Mouse (Mus musculus) heart, embryonic 13.5 days (tissue): ENCODE data around the gene Tmcc3. TPM values are rescaled to one million over a fixed set of nuclear protein-coding genes. Genes with fewer than 3 reads are reported as not detected.
A peak's percentile ranks its signal among the peaks of the same experiment; 100 is the strongest.

Experiments used
- ATAC-seq: fragments of 200-750 bp; cut with Nextera tagmentation; 2 replicates; pipeline ENCODE4 v1.8.0; 2017; ENCODE audit warnings: moderate TSS enrichment; ENCODE audit not compliant: insufficient number of reproducible peaks, low FRiP score, low TSS enrichment; ENCODE audit errors: extremely low read depth
- H3K27ac ChIP-seq: fragments of 300-500 bp; sonication (generic); replicated peaks from 2 replicates; pipeline ENCODE4 v1.5.1; 2015; ENCODE audit warnings: moderate library complexity, mild to moderate bottlenecking, inconsistent platforms
- H3K27me3 ChIP-seq: fragments of 300-500 bp; sonication (generic); replicated peaks from 2 replicates; pipeline ENCODE4 v1.6.1; 2015; ENCODE audit warnings: mild to moderate bottlenecking, inconsistent platforms
- H3K36me3 ChIP-seq: fragments of 300-500 bp; sonication (generic); 2 replicates; pipeline ENCODE4 v1.6.1; 2015; ENCODE audit warnings: mild to moderate bottlenecking, inconsistent platforms
- H3K4me1 ChIP-seq: fragments of 300-500 bp; sonication (generic); 2 replicates; pipeline ENCODE4 v1.6.1; 2015; ENCODE audit warnings: inconsistent platforms
- H3K4me2 ChIP-seq: fragments of 300-500 bp; sonication (generic); 2 replicates; pipeline ENCODE4 v1.6.1; 2015; ENCODE audit warnings: inconsistent platforms, mild to moderate bottlenecking, moderate library complexity
- H3K4me3 ChIP-seq: fragments of 300-500 bp; sonication (generic); 2 replicates; pipeline ENCODE4 v1.5.1; 2015; ENCODE audit warnings: moderate library complexity, mild to moderate bottlenecking, inconsistent platforms
- H3K9ac ChIP-seq: fragments of 300-500 bp; sonication (generic); 2 replicates; pipeline ENCODE4 v1.6.1; 2015; ENCODE audit warnings: inconsistent platforms, mild to moderate bottlenecking, moderate library complexity
- H3K9me3 ChIP-seq: fragments of 300-500 bp; sonication (generic); 2 replicates; pipeline ENCODE4 v1.6.1; 2016; ENCODE audit warnings: inconsistent platforms
- WGBS: fragments of 180-500 bp; shearing (Covaris S2); methylation state at CpG from one replicate; pipeline ENCODE4 v1.1.7; 2015; ENCODE audit warnings: mixed read lengths; 5-methylcytosine and 5-hydroxymethylcytosine counted together
- polyA plus RNA-seq: library from polyadenylated mRNA; unstranded; fragments of >200 nt; fragmentation: Nextera tagmentation; extraction: Ambion mirVana; gene quantifications from 2 replicates; pipeline ENCODE4 v1.2.1, GENCODE M21; 2015

Tmcc3 gene
- polyA plus RNA-seq, 1 experiment from 2014 or later, result 6.2 TPM

- Histone ChIP-seq H3K27me3 (no peaks in the 10 kb centered on the region), H3K4me3 (peak overlapping the region; percentile 42), H3K9me3 (peaks cover 8% of the 10 kb centered on the region), H3K4me1 (peaks cover 43% of the 10 kb centered on the region), H3K36me3 (peaks cover 6% of the 10 kb centered on the region), H3K9ac (peak overlapping the region; percentile 80), H3K27ac (peak overlapping the region; percentile 66), H3K4me2 (peak overlapping the region; percentile 66)
- ATAC-seq, result no peak
- WGBS, result 41% methylated on average over 8 of the region's 8 CpGs
Measured at GRCm38 (mm10) chr10:94544803-94545202, 233.1 kb downstream of the Tmcc3 start.

- H3K9me3 ChIP-seq, result peaks cover 8% of the 10 kb centered on the region
- ATAC-seq, result no peak; the same call in 1 of the 2 replicates
- H3K9ac ChIP-seq, result peak overlapping the region; percentile 80
- 22% methylated on average over 21 of the region's 21 CpGs for WGBS
- peaks cover 6% of the 10 kb centered on the region for H3K36me3 ChIP-seq
- H3K4me1 ChIP-seq, result peaks cover 43% of the 10 kb centered on the region
- H3K4me2 ChIP-seq, result peak overlapping the region; percentile 66
- H3K4me3 ChIP-seq, result peak overlapping the region; percentile 42
- H3K27me3 ChIP-seq, result no peaks in the 10 kb centered on the region
- peak overlapping the region; percentile 66 for H3K27ac ChIP-seq
Measured at GRCm38 (mm10) chr10:94545259-94546019, 233.7 kb downstream of the Tmcc3 start.

DNA sequence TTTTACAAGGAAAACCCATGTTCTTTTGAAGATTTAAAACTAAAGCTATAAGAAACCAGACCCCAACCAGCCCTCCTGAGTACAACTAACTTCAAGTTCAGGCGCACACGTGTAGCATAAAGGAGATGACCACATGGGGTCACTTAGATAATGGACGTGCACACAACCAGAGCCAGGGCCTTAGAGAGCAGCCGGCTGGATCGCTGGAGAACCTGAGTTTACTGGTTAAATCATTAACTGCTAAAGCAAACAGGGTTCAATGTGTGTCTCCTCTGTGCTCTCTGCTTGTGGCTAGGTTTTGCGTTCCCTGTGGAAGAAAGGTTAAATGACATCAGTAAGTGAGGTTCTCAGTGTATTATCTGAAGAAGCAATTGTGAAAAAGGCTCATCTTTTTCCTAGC lies 234.9 kb downstream of the Tmcc3 start:
- Histone ChIP-seq H3K4me3 (no peak overlapping the region), H3K4me2 (no peak overlapping the region), H3K4me1 (peaks cover 50% of the 10 kb centered on the region), H3K36me3 (peaks cover 3% of the 10 kb centered on the region; the same call in 1 of the 2 replicates), H3K9me3 (peaks cover 2% of the 10 kb centered on the region), H3K9ac (no peak overlapping the region), H3K27ac (no peak overlapping the region), H3K27me3 (no peaks in the 10 kb centered on the region)
- WGBS, result 82% methylated on average over 6 of the region's 6 CpGs
- ATAC-seq, result no peak

GRCm38 (mm10) chr10:94549511-94550232 lies 237.9 kb downstream of the Tmcc3 start:
- no peak for ATAC-seq
- WGBS, result 64% methylated on average over 4 of the region's 4 CpGs
- Histone ChIP-seq H3K9me3 (no peaks in the 10 kb centered on the region), H3K4me3 (no peak overlapping the region), H3K9ac (no peak overlapping the region), H3K27ac (0 out of 2 replicates have a peak overlapping the region, but pooled peaks have one; percentile 31), H3K36me3 (no peaks in the 10 kb centered on the region), H3K27me3 (no peaks in the 10 kb centered on the region), H3K4me2 (no peak overlapping the region), H3K4me1 (peaks cover 43% of the 10 kb centered on the region)

- no peak for ATAC-seq
- H3K27me3 ChIP-seq, result no peaks in the 10 kb centered on the region
- H3K4me2 ChIP-seq, result no peak overlapping the region
- no peaks in the 10 kb centered on the region for H3K9me3 ChIP-seq
- 43% methylated on average over 9 of the region's 9 CpGs for WGBS
- H3K4me3 ChIP-seq, result no peak overlapping the region
- peaks cover 35% of the 10 kb centered on the region for H3K4me1 ChIP-seq
- no peaks in the 10 kb centered on the region for H3K36me3 ChIP-seq
- peak overlapping the region; percentile 54 for H3K27ac ChIP-seq
- H3K9ac ChIP-seq, result peak overlapping the region; percentile 33; the same call in 1 of the 2 replicates
Measured at GRCm38 (mm10) chr10:94550649-94551048, 238.9 kb downstream of the Tmcc3 start.

DNA sequence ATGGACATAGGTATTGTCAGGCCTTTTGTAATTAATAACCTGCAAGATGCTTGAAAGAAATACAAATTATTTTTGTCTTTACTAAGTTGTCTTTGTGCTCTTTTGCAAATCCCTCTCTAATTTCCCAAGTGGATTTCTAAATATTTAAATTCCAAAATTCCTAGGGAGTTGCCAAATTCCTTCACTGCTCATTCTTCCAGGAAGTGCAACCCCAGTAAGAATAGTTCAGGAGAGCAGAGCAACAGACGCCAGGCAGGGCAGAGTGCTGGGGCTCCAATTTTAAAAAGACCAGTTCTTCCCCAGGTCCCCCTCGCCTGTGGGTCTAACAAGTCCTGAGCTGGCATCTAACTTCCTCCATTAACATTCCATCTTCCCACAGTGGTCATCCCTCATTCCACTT lies 239.3 kb downstream of the Tmcc3 start:
- H3K27me3 ChIP-seq, result no peaks in the 10 kb centered on the region
- no peak overlapping the region for H3K9ac ChIP-seq
- peaks cover 31% of the 10 kb centered on the region for H3K4me1 ChIP-seq
- H3K9me3 ChIP-seq, result no peaks in the 10 kb centered on the region
- H3K4me3 ChIP-seq, result no peak overlapping the region
- no peak for ATAC-seq
- H3K4me2 ChIP-seq, result no peak overlapping the region
- no peaks in the 10 kb centered on the region for H3K36me3 ChIP-seq
- peak overlapping the region; percentile 54 for H3K27ac ChIP-seq
- 39% methylated on average over 2 of the region's 2 CpGs for WGBS

- no peaks in the 10 kb centered on the region for H3K9me3 ChIP-seq
- H3K4me3 ChIP-seq, result no peak overlapping the region
- H3K27me3 ChIP-seq, result no peaks in the 10 kb centered on the region
- peaks cover 29% of the 10 kb centered on the region for H3K4me1 ChIP-seq
- H3K27ac ChIP-seq, result no peak overlapping the region
- 89% methylated on average over 6 of the region's 6 CpGs for WGBS
- no peak for ATAC-seq
- no peak overlapping the region for H3K9ac ChIP-seq
- H3K4me2 ChIP-seq, result no peak overlapping the region
- H3K36me3 ChIP-seq, result no peaks in the 10 kb centered on the region
Measured at GRCm38 (mm10) chr10:94551511-94551910, 239.8 kb downstream of the Tmcc3 start.

DNA sequence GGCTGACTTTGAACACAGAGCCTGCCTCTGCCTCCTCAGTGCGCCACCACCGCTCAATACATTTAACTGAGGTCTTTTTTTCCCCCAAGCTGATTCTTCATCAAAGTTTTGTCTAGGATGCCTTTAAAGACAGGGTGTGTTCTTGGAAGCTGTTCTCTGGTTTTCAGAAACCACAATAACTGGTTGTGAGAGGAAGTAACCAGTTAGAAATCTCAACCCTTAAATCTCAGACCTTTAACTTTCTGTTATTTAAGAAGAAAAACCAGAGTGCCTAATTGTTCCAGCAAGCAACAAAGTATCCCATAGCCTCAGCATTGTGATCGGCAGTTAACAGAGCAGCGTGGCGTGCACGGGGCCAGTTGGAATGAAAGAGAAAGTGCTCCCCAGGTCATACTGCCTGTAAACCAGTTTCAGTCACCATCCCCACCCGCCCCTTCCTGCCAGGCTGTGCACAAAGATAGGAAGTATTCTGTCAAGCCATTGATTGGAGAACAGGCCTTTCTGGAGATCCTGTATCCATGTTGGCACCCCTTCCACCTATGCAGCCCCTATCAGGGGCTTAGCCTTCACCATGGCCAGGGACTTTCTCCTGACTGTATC lies 240.3 kb downstream of the Tmcc3 start:
- peaks cover 29% of the 10 kb centered on the region for H3K4me1 ChIP-seq
- no peak overlapping the region for H3K4me3 ChIP-seq
- 81% methylated on average over 7 of the region's 7 CpGs for WGBS
- ATAC-seq, result no peak
- H3K9ac ChIP-seq, result no peak overlapping the region
- H3K36me3 ChIP-seq, result no peaks in the 10 kb centered on the region
- H3K27ac ChIP-seq, result no peak overlapping the region
- no peaks in the 10 kb centered on the region for H3K9me3 ChIP-seq
- no peak overlapping the region for H3K4me2 ChIP-seq
- no peaks in the 10 kb centered on the region for H3K27me3 ChIP-seq

GRCm38 (mm10) chr10:94555394-94555793 lies 243.6 kb downstream of the Tmcc3 start:
- Histone ChIP-seq H3K9ac (no peak overlapping the region), H3K4me2 (no peak overlapping the region), H3K4me3 (no peak overlapping the region), H3K4me1 (peaks cover 27% of the 10 kb centered on the region), H3K9me3 (no peaks in the 10 kb centered on the region), H3K27ac (no peak overlapping the region), H3K27me3 (no peaks in the 10 kb centered on the region), H3K36me3 (no peaks in the 10 kb centered on the region)
- ATAC-seq, result no peak
- 76% methylated on average over 2 of the region's 2 CpGs for WGBS

DNA sequence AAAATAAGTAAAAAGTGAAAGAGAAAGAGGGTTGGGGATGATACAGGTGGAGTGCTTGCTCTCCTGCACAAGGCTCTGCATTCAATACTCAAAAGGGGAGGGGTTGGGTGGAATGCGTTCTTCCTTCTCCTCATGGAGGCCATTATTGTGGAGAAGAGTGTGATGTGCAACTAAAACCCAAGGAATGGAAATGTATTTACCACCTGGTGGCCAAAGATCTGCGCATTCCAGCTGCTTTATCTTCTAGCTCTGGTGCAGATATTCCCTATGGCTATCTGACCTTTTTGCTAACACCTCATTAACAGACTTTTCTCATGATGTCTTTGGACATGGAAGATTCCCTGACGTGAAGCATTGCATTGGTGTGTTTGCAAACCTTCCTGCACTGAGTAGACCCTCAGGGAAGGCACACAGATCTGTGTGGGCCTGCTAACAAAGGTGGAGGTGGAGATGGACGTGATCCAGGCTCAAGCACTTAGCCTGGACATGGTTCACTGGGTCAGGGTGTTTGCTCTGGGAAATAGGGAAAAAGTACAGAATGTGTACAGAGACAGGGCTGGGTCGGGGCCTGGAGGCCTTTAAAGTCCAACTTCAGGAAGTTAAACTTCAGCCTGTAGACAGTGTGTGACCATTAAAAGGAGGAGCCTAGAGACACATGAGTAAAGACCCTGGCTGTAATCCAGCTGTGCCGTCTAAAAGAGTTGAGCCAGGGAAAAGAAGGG lies 245.8 kb downstream of the Tmcc3 start:
- H3K36me3 ChIP-seq, result no peaks in the 10 kb centered on the region
- 44% methylated on average over 6 of the region's 6 CpGs for WGBS
- ATAC-seq, result no peak
- H3K4me2 ChIP-seq, result no peak overlapping the region
- peak overlapping the region; percentile 17; the same call in 1 of the 2 replicates for H3K27ac ChIP-seq
- H3K27me3 ChIP-seq, result no peaks in the 10 kb centered on the region
- no peak overlapping the region for H3K9ac ChIP-seq
- peaks cover 22% of the 10 kb centered on the region for H3K4me1 ChIP-seq
- no peak overlapping the region for H3K4me3 ChIP-seq
- H3K9me3 ChIP-seq, result no peaks in the 10 kb centered on the region

- WGBS, result 83% methylated on average over 7 of the region's 7 CpGs
- Histone ChIP-seq H3K9me3 (no peaks in the 10 kb centered on the region), H3K4me1 (peaks cover 22% of the 10 kb centered on the region)
Measured at GRCm38 (mm10) chr10:94558826-94559225, 247.1 kb downstream of the Tmcc3 start.

More at GRCm38 (mm10) chr10:94558826-94559225, 247.1 kb downstream of the Tmcc3 start:
- no peak overlapping the region for H3K27ac ChIP-seq
- no peak overlapping the region for H3K9ac ChIP-seq
- H3K4me2 ChIP-seq, result no peak overlapping the region
- no peak overlapping the region for H3K4me3 ChIP-seq
- no peaks in the 10 kb centered on the region for H3K27me3 ChIP-seq
- no peak for ATAC-seq
- no peaks in the 10 kb centered on the region for H3K36me3 ChIP-seq
